Mouse (Mus musculus): ENCODE data around the gene Fyb.

DNA sequence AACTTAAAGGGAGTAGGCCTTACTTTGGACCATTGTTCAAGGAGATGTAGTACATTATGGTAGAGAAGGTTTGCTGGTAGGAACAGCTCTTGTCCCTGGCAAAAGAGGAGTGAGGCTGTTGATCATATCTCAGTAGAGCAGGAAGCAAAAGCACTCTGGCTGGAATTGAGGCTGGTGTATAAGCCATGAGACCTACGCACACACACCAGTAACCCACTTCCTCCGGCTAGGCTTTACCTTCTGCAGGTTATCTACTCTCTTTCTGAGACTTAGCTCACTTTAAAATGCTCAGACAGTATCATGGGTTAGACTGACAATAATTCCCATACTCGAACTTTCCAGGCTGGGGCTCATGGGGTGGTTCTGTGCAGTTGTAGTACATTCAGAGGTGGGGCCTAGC, 2.7 kb downstream of the Fyb start:
- TF ChIP-seq CTCF (IDR thresholded peaks at IDR 0.05; ENCODE audit: borderline replicate concordance, insufficient read depth, low read length) = no peak
- no peak for TF ChIP-seq POLR2A (IDR thresholded peaks at IDR 0.05; ENCODE audit: low read depth, low read length)

All from embryonic fibroblast, embryonic 13.5 days (primary cell).